Mouse (Mus musculus) forebrain, embryonic 11.5 days (tissue): ENCODE measurements around the gene Casp6. TPM values are rescaled to one million over a fixed set of nuclear protein-coding genes. Genes with fewer than 3 reads are reported as not detected.

ENCODE experiments used
- ATAC-seq: fragments of 200-750 bp; cut with Nextera tagmentation; replicated peaks from 2 replicates; pipeline ENCODE4 v1.8.0; 2017; ENCODE audit warnings: moderate TSS enrichment; ENCODE audit not compliant: low FRiP score
- DNase-seq: peaks from one replicate; pipeline ENCODE4 v3.0.0-alpha.2; 2017; ENCODE audit warnings: low spot score
- H3K27ac ChIP-seq: fragments of 300-500 bp; sonication (generic); 2 replicates; pipeline ENCODE4 v1.5.1; 2014; ENCODE audit warnings: low read depth, low read length
- H3K27me3 ChIP-seq: fragments of 300-500 bp; sonication (generic); 2 replicates; pipeline ENCODE4 v1.6.1; 2014; ENCODE audit warnings: mild to moderate bottlenecking, low read length, mixed read lengths; ENCODE audit not compliant: control insufficient read depth, insufficient read depth
- H3K36me3 ChIP-seq: fragments of 300-500 bp; sonication (generic); 2 replicates; pipeline ENCODE4 v1.6.1; 2014; ENCODE audit warnings: mild to moderate bottlenecking, low read length, moderate library complexity, mixed read lengths; ENCODE audit not compliant: control insufficient read depth, insufficient read depth
- H3K4me1 ChIP-seq: fragments of 300-500 bp; sonication (generic); replicated peaks from 2 replicates; pipeline ENCODE4 v1.6.1; 2014; ENCODE audit warnings: low read length, mixed read lengths; ENCODE audit not compliant: control insufficient read depth, insufficient read depth
- H3K4me2 ChIP-seq: fragments of 300-500 bp; sonication (generic); 2 replicates; pipeline ENCODE4 v1.6.1; 2014; ENCODE audit warnings: low read depth, mild to moderate bottlenecking, low read length, moderate library complexity, mixed read lengths; ENCODE audit not compliant: severe bottlenecking
- H3K4me3 ChIP-seq: fragments of 300-500 bp; sonication (generic); 2 replicates; pipeline ENCODE4 v1.5.1; 2014; ENCODE audit warnings: low read depth, low read length
- H3K9ac ChIP-seq: fragments of 300-500 bp; sonication (generic); 2 replicates; pipeline ENCODE4 v1.6.1; 2014; ENCODE audit warnings: low read length
- H3K9me3 ChIP-seq: fragments of 300-500 bp; sonication (generic); 2 replicates; pipeline ENCODE4 v1.6.1; 2016; ENCODE audit warnings: low read length, mixed read lengths; ENCODE audit not compliant: control insufficient read depth
- WGBS: fragments of 180-500 bp; shearing (Covaris S2); extraction: QIAGEN DNeasy Blood & Tissue Kit; methylation state at CpG from one replicate; pipeline ENCODE4 v1.1.7; 2014; 5-methylcytosine and 5-hydroxymethylcytosine counted together
- polyA plus RNA-seq: library from polyadenylated mRNA; unstranded; fragments of >200 nt; fragmentation: Nextera tagmentation; extraction: Ambion mirVana; gene quantifications from 2 replicates; pipeline ENCODE4 v1.2.1, GENCODE M21; 2014

The Casp6 gene
- 62.8 and 64.7 TPM in 2 replicates for polyA plus RNA-seq

GRCm38 (mm10) chr3:129901271-129901809 is at the start of gene Casp6:
TSS of gene Casp6 (plus strand) at chr3:129901425.
- 0% methylated on average over 34 of the region's 34 CpGs for WGBS
- Histone ChIP-seq H3K36me3 (no peaks in the 10 kb centered on the region), H3K9me3 (no peaks in the 10 kb centered on the region), H3K9ac (peak within 1 kb of the TSS; percentile 63), H3K4me1 (peaks cover 11% of the 10 kb centered on the region), H3K4me3 (peak within 1 kb of the TSS; percentile 63), H3K27ac (no peak within 1 kb of the TSS; the same call in 1 of the 2 replicates), H3K27me3 (no peaks in the 10 kb centered on the region), H3K4me2 (peak within 1 kb of the TSS; percentile 63)
- ATAC-seq (peak; percentile 95), DNase-seq (peak; percentile 94)

- DNase-seq, result no peak
- H3K9me3 ChIP-seq, result no peaks in the 10 kb centered on the region
- no peak overlapping the region for H3K27ac ChIP-seq
- H3K27me3 ChIP-seq, result no peaks in the 10 kb centered on the region
- H3K4me2 ChIP-seq, result no peak overlapping the region
- ATAC-seq, result no peak
- H3K4me1 ChIP-seq, result no peaks in the 10 kb centered on the region
- no peak overlapping the region for H3K9ac ChIP-seq
- no peaks in the 10 kb centered on the region for H3K36me3 ChIP-seq
- H3K4me3 ChIP-seq, result no peak overlapping the region
- 82% methylated on average over 2 of the region's 2 CpGs for WGBS
These were observed 38.6 kb upstream of the Casp6 start for GRCm38 (mm10) chr3:129862592-129862991.

- Histone ChIP-seq H3K4me1 (no peaks in the 10 kb centered on the region), H3K9ac (no peak overlapping the region), H3K4me2 (no peak overlapping the region), H3K4me3 (no peak overlapping the region), H3K9me3 (no peaks in the 10 kb centered on the region), H3K27me3 (no peaks in the 10 kb centered on the region), H3K36me3 (no peaks in the 10 kb centered on the region), H3K27ac (no peak overlapping the region)
- peak; percentile 57 for DNase-seq
- 51% methylated on average over 14 of the region's 14 CpGs for WGBS
- ATAC-seq, result no peak
These were observed 37.5 kb upstream of the Casp6 start for GRCm38 (mm10) chr3:129863698-129864097.

- ATAC-seq, result no peak
- Histone ChIP-seq H3K9me3 (no peaks in the 10 kb centered on the region), H3K27me3 (no peaks in the 10 kb centered on the region), H3K4me2 (no peak overlapping the region), H3K4me3 (no peak overlapping the region), H3K4me1 (peaks cover 5% of the 10 kb centered on the region; the same call in 1 of the 2 replicates), H3K27ac (no peak overlapping the region), H3K36me3 (no peaks in the 10 kb centered on the region), H3K9ac (no peak overlapping the region)
- no peak for DNase-seq
- WGBS, result 92% methylated on average over 10 of the region's 10 CpGs
These were observed 23.9 kb upstream of the Casp6 start for GRCm38 (mm10) chr3:129877327-129877726.

GRCm38 (mm10) chr3:129878405-129879021 is 22.7 kb upstream of the Casp6 start, which contains the start of gene Pla2g12a:
TSS of gene Pla2g12a (plus strand) at chr3:129878606.
- peak; percentile 93 for ATAC-seq

GRCm38 (mm10) chr3:129879131-129879757 is 22.0 kb upstream of the Casp6 start:
- peak overlapping the region; percentile 66 for H3K4me3 ChIP-seq
- no peaks in the 10 kb centered on the region for H3K27me3 ChIP-seq
- no peaks in the 10 kb centered on the region for H3K36me3 ChIP-seq
- no peaks in the 10 kb centered on the region for H3K9me3 ChIP-seq
- peak overlapping the region; percentile 57; the same call in 1 of the 2 replicates for H3K27ac ChIP-seq
- WGBS, result 0% methylated on average over 25 of the region's 25 CpGs
- H3K9ac ChIP-seq, result peak overlapping the region; percentile 69
- H3K4me2 ChIP-seq, result peak overlapping the region; percentile 77
- ATAC-seq (peak; percentile 71), DNase-seq (peak; percentile 69)
- peaks cover 5% of the 10 kb centered on the region; the same call in 1 of the 2 replicates for H3K4me1 ChIP-seq

More at GRCm38 (mm10) chr3:129878405-129879021, 22.7 kb upstream of the Casp6 start, which contains the start of gene Pla2g12a:
- H3K4me2 ChIP-seq, result peak within 1 kb of the TSS; percentile 77
- H3K27ac ChIP-seq, result peak within 1 kb of the TSS; percentile 57
- H3K27me3 ChIP-seq, result no peaks in the 10 kb centered on the region
- peaks cover 5% of the 10 kb centered on the region; the same call in 1 of the 2 replicates for H3K4me1 ChIP-seq
- peak; percentile 96 for DNase-seq
- H3K9me3 ChIP-seq, result no peaks in the 10 kb centered on the region
- peak within 1 kb of the TSS; percentile 69 for H3K9ac ChIP-seq
- peak within 1 kb of the TSS; percentile 66 for H3K4me3 ChIP-seq
- H3K36me3 ChIP-seq, result no peaks in the 10 kb centered on the region
- under 1% methylated on average over 65 of the region's 66 CpGs for WGBS

- Histone ChIP-seq H3K4me3 (no peak overlapping the region), H3K4me1 (peaks cover 5% of the 10 kb centered on the region; the same call in 1 of the 2 replicates), H3K9me3 (no peaks in the 10 kb centered on the region), H3K27me3 (no peaks in the 10 kb centered on the region), H3K36me3 (no peaks in the 10 kb centered on the region), H3K4me2 (peak overlapping the region; percentile 77; the same call in 1 of the 2 replicates), H3K27ac (no peak overlapping the region), H3K9ac (peak overlapping the region; percentile 69; the same call in 1 of the 2 replicates)
- 72% methylated on average over 2 of the region's 2 CpGs for WGBS
- ATAC-seq (no peak), DNase-seq (no peak)
These were observed 21.3 kb upstream of the Casp6 start for GRCm38 (mm10) chr3:129879913-129880312.

GRCm38 (mm10) chr3:129880925-129881593 is 20.2 kb upstream of the Casp6 start:
- no peak overlapping the region for H3K27ac ChIP-seq

More at GRCm38 (mm10) chr3:129880925-129881593, 20.2 kb upstream of the Casp6 start:
- Histone ChIP-seq H3K9me3 (no peaks in the 10 kb centered on the region), H3K4me2 (no peak overlapping the region), H3K4me1 (peaks cover 5% of the 10 kb centered on the region; the same call in 1 of the 2 replicates), H3K9ac (no peak overlapping the region), H3K36me3 (no peaks in the 10 kb centered on the region), H3K4me3 (no peak overlapping the region), H3K27me3 (no peaks in the 10 kb centered on the region)
- no peak for DNase-seq
- ATAC-seq, result no peak
- WGBS, result 85% methylated on average over 8 of the region's 8 CpGs
